Mouse (Mus musculus) limb, embryonic 12.5 days (tissue): ENCODE measurements at regions not wholly inside any gene's neighbourhood (a gene's known extent, or its start where the extent isn't known, plus 50 kb on each side); places are given as distances from the start of the nearest gene placed in this dataset.

Experiments used
- ATAC-seq: fragments of 200-750 bp; cut with Nextera tagmentation; 2 replicates; pipeline ENCODE4 v1.8.0; 2017; ENCODE audit warnings: low read depth, moderate TSS enrichment; ENCODE audit not compliant: insufficient number of reproducible peaks, insufficient read depth, low FRiP score, low TSS enrichment
- H3K27ac ChIP-seq: fragments of 300-500 bp; sonication (generic); 2 replicates; pipeline ENCODE4 v1.5.1; 2016; ENCODE audit warnings: mild to moderate bottlenecking, moderate library complexity
- H3K27me3 ChIP-seq: fragments of 300-500 bp; sonication (generic); 2 replicates; pipeline ENCODE4 v1.6.1; 2016; ENCODE audit warnings: mild to moderate bottlenecking, moderate library complexity
- H3K36me3 ChIP-seq: fragments of 300-500 bp; sonication (generic); 2 replicates; pipeline ENCODE4 v1.6.1; 2016; ENCODE audit warnings: mild to moderate bottlenecking, moderate library complexity
- H3K4me1 ChIP-seq: fragments of 300-500 bp; sonication (generic); replicated peaks from 2 replicates; pipeline ENCODE4 v1.6.1; 2016
- H3K4me2 ChIP-seq: fragments of 300-500 bp; sonication (generic); 2 replicates; pipeline ENCODE4 v1.6.1; 2016; ENCODE audit warnings: mild to moderate bottlenecking, moderate library complexity
- H3K4me3 ChIP-seq: fragments of 300-500 bp; sonication (generic); replicated peaks from 2 replicates; pipeline ENCODE4 v1.5.1; 2016; ENCODE audit warnings: mild to moderate bottlenecking
- H3K9ac ChIP-seq: fragments of 300-500 bp; sonication (generic); replicated peaks from 2 replicates; pipeline ENCODE4 v1.6.1; 2016; ENCODE audit warnings: mild to moderate bottlenecking, moderate library complexity
- H3K9me3 ChIP-seq: fragments of 300-500 bp; sonication (generic); 2 replicates; pipeline ENCODE4 v1.6.1; 2016; ENCODE audit warnings: mild to moderate bottlenecking, moderate library complexity
- WGBS: fragments of 180-500 bp; shearing (Covaris S2); methylation state at CpG from one replicate; pipeline ENCODE4 v1.1.7; 2016; 5-methylcytosine and 5-hydroxymethylcytosine counted together

DNA sequence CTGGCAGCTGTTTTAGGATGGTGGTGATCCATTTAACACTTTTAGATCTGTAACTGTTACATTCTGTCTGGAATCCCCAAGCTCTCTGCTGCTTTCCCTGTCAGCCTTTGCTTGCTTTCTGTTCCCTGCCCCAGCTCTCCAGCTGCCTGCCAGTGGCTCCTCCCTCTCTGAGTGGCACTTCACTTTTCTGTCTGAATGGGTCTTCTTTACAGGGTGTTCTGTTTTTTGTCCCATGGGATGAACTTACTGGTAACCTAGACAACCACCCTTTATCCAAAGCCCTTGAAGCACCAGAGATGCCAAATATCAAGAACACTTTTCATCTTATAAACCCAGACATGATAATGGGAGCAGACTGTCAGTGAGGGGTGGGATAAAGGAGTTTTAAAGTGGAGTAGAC lies 294.8 kb upstream of the Nr5a2 start:
- no peak for ATAC-seq

DNA sequence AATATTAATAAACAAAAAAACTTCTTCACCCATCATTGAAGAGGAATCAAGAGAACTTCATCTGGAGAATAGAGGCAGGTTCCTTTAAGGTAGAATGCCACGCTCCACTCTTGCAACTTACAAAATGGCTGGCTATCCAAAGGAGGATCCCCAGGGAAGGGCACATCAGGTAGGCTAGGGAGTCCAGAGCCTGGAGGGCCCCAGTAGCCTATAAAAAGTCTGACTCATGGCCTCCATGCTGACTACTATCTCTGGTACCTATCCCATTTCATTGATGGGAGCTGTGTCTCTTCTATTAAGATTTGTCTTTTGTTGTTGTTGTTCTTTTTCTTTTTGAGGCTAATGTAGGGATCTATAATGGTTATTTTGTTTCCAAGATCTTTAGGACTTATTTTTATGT lies 294.4 kb upstream of the Nr5a2 start:
- Histone ChIP-seq H3K36me3 (no peaks in the 10 kb centered on the region), H3K27ac (no peak overlapping the region), H3K9ac (no peak overlapping the region), H3K4me2 (no peak overlapping the region), H3K9me3 (0 out of 2 replicates have a peak, but pooled peaks cover 6% of the 10 kb centered on the region), H3K27me3 (no peaks in the 10 kb centered on the region), H3K4me1 (no peaks in the 10 kb centered on the region), H3K4me3 (no peak overlapping the region)
- WGBS = 88% methylated on average over 1 of the region's 1 CpGs
- ATAC-seq = no peak

More for the DNA sequence above, 294.8 kb upstream of the Nr5a2 start:
- Histone ChIP-seq H3K4me2 (no peak overlapping the region), H3K4me1 (no peaks in the 10 kb centered on the region), H3K27ac (no peak overlapping the region), H3K9me3 (0 out of 2 replicates have a peak, but pooled peaks cover 6% of the 10 kb centered on the region), H3K36me3 (no peaks in the 10 kb centered on the region), H3K27me3 (no peaks in the 10 kb centered on the region), H3K9ac (no peak overlapping the region), H3K4me3 (no peak overlapping the region)

DNA sequence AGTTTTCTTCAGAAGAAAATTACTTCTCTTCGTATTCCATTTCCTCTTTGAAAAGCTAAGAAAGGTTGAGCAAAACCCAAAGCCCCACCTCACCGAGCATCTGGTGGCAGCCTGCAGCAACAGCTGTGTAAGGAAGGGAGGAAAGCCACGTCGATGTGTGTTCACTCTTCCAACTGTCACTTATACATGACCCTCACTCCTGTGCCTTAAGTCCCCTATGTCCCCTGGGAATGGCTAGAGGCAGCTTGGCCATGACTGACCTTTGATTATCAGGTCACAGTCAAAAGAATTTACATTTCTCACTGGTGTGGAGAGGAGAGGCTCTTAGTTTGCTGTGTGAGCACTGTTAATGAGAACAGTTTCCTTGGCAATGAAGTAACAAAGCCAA lies 266.8 kb upstream of the Nr5a2 start:
- Histone ChIP-seq H3K27ac (no peak overlapping the region), H3K9me3 (peaks cover 4% of the 10 kb centered on the region; the same call in 1 of the 2 replicates), H3K4me1 (no peaks in the 10 kb centered on the region), H3K9ac (no peak overlapping the region), H3K27me3 (peaks cover 17% of the 10 kb centered on the region), H3K4me3 (no peak overlapping the region), H3K4me2 (no peak overlapping the region), H3K36me3 (no peaks in the 10 kb centered on the region)
- WGBS = 83% methylated on average over 4 of the region's 4 CpGs
- no peak for ATAC-seq

DNA sequence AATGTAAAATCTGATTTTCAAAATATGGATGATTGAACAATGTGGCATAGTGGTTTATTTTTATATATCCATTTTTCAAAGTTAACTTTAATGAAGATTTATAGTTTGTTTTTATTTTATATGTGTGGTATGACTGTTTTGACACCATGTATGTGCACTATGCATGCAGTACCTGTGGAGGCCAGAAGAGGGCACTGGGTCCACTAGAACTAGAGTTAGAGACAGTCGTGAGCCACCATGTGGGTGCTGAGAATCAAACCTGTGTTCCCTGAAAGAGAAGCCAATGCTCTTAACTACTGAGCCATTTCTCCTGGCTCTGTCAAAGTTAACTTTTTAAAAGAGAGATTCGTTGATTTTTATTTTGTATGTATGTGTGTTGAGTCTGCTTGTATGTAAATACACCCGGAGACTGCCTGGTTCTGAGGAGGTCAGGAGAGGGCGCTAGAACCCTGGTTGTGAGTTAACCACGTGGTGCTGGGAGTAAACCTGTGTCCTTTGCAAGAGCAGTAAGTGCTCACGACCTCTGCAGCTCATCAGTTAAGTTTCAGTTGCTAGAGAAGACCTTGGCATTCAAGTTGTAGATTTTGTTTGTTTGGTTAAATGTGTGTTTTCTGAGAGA lies 266.3 kb upstream of the Nr5a2 start:
- no peak for ATAC-seq
- H3K9me3 ChIP-seq = peaks cover 4% of the 10 kb centered on the region; the same call in 1 of the 2 replicates
- WGBS = 80% methylated on average over 6 of the region's 6 CpGs
- peaks cover 20% of the 10 kb centered on the region for H3K27me3 ChIP-seq
- H3K36me3 ChIP-seq = no peaks in the 10 kb centered on the region
- no peak overlapping the region for H3K4me2 ChIP-seq
- H3K4me3 ChIP-seq = no peak overlapping the region
- H3K4me1 ChIP-seq = peaks cover 4% of the 10 kb centered on the region
- H3K9ac ChIP-seq = no peak overlapping the region
- H3K27ac ChIP-seq = no peak overlapping the region

DNA sequence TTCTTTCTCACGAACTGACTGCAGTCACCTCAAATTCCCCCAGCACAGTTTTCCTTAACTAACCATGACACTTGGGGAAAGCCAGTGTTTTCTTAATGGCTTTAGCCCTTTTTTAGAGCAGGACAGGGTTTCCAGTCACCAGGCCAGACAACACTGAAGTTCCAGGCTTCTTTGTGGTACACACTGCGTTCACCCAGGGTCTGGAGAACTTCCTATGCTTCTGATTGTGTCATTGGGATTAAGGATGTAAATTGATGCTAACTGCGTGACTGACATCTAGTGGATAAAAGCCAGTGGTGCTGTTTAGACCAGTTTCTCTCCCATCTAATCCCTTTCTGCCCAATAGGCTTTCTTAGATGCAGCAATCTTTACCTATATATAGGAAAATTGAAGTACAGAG lies 265.2 kb upstream of the Nr5a2 start:
- H3K9me3 ChIP-seq = no peaks in the 10 kb centered on the region
- H3K9ac ChIP-seq = no peak overlapping the region
- H3K4me3 ChIP-seq = no peak overlapping the region
- no peak overlapping the region for H3K4me2 ChIP-seq
- WGBS = 26% methylated on average over 3 of the region's 3 CpGs
- peak; percentile 42; the same call in 1 of the 2 replicates for ATAC-seq
- peaks cover 27% of the 10 kb centered on the region for H3K27me3 ChIP-seq
- H3K4me1 ChIP-seq = peaks cover 12% of the 10 kb centered on the region
- H3K27ac ChIP-seq = no peak overlapping the region
- no peaks in the 10 kb centered on the region for H3K36me3 ChIP-seq

DNA sequence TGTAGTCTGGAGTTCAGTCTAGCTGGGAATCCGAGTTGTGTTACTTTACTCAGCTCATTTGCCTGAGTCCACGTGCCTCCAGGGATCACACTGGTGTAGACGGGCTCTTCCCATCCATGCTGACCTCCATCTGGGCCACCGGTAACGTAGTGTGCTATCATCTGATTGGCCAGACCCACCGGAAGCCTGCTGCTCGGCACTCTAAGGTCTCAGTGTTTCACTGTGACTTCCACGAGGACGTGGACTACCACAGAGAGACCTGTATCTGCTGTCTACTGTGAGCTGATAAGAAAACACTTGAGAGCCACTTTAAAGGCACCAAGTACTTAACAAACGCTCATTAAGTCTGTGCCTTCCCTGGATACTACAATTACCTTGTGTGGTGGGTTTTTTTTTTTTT lies 262.8 kb upstream of the Nr5a2 start:
- Histone ChIP-seq H3K27me3 (peaks cover 30% of the 10 kb centered on the region), H3K9me3 (no peaks in the 10 kb centered on the region), H3K4me1 (peaks cover 21% of the 10 kb centered on the region), H3K27ac (no peak overlapping the region), H3K36me3 (no peaks in the 10 kb centered on the region), H3K4me3 (no peak overlapping the region), H3K4me2 (no peak overlapping the region), H3K9ac (no peak overlapping the region)
- no peak for ATAC-seq
- WGBS = 40% methylated on average over 10 of the region's 10 CpGs

DNA sequence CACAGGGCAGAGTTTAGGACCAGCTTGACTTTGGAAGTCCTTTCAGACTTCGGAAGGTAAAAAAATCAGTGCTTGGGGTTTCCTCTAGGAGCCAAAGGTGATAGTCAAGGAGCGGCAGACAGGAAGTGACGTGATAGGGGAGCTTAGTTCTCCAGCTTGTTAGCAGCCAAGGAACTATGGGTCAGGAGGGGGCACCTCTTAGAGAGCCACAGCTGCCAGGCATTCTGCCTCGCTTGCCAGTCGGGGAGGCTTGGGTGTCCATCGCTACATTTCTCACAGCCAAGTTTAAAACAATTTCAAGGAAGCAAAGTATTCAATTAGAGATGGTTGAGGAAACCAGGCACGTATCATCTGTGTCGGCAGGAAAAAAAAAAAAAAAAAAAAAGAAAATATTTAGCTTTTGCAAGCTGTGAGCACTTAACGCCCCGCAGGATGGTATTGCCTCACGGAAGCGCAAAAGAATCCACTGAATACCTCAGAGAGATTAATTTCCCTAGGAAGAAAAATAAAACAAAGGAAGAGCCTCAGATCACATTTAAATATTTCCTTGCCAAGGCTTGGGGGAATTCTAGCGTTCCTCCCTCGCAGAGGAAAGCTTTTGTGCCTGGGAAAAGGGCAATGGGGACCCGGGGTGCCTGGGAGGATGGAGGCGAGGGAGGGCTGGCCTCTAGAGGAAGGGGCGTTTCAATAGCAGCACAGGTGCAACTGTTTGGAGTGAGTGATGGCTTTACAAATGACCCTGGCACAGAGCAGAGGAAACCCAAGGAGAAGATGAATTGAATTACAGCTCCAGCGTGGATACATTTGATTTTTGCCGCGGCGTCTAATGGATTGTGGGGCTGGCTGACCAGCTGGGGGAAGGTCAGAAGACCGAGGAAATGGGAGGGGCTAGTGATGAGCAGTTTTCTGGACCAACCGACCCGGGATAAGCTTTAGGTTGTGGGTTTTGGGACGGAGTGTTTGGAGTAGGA lies 261.1 kb upstream of the Nr5a2 start:
- no peak overlapping the region for H3K27ac ChIP-seq
- peaks cover 21% of the 10 kb centered on the region for H3K4me1 ChIP-seq
- peak overlapping the region; percentile 12; the same call in 1 of the 2 replicates for H3K4me3 ChIP-seq
- peak overlapping the region; percentile 50 for H3K4me2 ChIP-seq
- WGBS = 14% methylated on average over 25 of the region's 25 CpGs
- no peak for ATAC-seq
- no peak overlapping the region for H3K9ac ChIP-seq
- peaks cover 30% of the 10 kb centered on the region for H3K27me3 ChIP-seq
- H3K36me3 ChIP-seq = no peaks in the 10 kb centered on the region
- H3K9me3 ChIP-seq = no peaks in the 10 kb centered on the region

DNA sequence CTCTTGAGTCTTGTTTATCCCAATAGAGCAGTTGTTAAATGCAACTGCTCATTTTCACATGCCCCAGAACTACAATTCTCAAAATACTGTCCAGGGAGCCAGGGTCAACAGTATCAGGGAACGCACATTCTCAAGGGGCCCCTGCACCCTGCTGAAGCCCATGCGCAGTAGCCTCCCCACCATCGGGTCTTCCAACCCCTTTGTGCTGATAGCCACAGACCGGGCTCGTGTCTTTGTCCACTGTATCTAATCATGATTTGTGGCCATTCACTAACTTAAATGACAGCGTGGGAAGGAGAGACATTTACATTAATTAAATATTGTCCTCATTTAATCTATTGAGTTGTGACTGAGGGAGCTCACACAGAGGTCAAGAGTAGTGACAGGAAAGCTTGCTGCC lies 260.0 kb upstream of the Nr5a2 start:
- H3K4me2 ChIP-seq = no peak overlapping the region
- no peak for ATAC-seq
- 90% methylated on average over 6 of the region's 6 CpGs for WGBS

DNA sequence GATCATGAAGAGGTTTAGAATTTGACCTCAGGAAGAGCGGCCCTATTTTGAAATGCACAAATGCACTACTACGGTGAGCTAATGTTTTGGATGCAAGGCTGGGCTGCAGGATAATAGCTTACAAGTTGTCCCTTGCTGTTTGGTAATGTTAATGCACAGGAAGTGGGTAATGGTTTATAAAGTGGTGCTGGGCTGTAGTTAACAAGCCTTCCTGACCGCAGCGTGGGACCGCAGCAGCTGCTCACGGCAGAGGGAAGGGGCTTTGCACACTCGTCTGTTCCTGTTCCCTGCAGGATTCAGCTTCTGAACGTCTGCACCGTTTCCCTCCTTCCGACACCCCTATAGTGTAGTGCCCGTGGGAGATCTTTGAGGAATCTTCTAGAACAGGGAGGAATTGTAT lies 258.4 kb upstream of the Nr5a2 start:
- ATAC-seq = peak; percentile 44; the same call in 1 of the 2 replicates
- H3K4me2 ChIP-seq = peak overlapping the region; percentile 17; the same call in 1 of the 2 replicates
- no peak overlapping the region for H3K4me3 ChIP-seq
- H3K27ac ChIP-seq = no peak overlapping the region
- 25% methylated on average over 11 of the region's 11 CpGs for WGBS
- H3K27me3 ChIP-seq = peaks cover 21% of the 10 kb centered on the region
- H3K9ac ChIP-seq = no peak overlapping the region
- H3K4me1 ChIP-seq = peaks cover 21% of the 10 kb centered on the region
- H3K36me3 ChIP-seq = no peaks in the 10 kb centered on the region
- H3K9me3 ChIP-seq = no peaks in the 10 kb centered on the region

More for the DNA sequence above, 260.0 kb upstream of the Nr5a2 start:
- no peak overlapping the region for H3K9ac ChIP-seq
- H3K36me3 ChIP-seq = no peaks in the 10 kb centered on the region
- no peaks in the 10 kb centered on the region for H3K9me3 ChIP-seq
- H3K27ac ChIP-seq = no peak overlapping the region
- H3K4me1 ChIP-seq = peaks cover 21% of the 10 kb centered on the region
- no peak overlapping the region for H3K4me3 ChIP-seq
- H3K27me3 ChIP-seq = peaks cover 30% of the 10 kb centered on the region

DNA sequence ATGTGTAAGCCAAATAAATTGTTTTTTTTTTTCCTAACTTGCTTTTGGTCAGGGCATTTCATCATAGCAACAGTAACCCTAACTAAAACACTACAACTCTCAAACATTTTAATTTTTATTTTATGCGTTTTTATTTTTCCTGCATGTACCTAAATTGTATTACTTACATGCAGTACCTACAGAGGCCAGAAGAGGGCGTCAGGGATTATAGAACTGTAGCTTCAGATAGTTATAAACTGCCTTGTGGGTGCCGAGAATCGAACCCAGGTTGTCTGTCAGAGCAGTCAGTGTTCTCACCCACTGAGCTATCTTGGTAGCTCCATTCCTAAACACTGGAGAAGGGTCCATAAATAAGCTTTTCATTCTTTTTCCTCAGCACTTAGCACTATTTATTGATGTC lies 257.8 kb upstream of the Nr5a2 start:
- WGBS = 61% methylated on average over 4 of the region's 4 CpGs
- peaks cover 20% of the 10 kb centered on the region for H3K27me3 ChIP-seq
- H3K9ac ChIP-seq = no peak overlapping the region
- H3K36me3 ChIP-seq = no peaks in the 10 kb centered on the region
- no peak overlapping the region for H3K4me3 ChIP-seq
- no peak overlapping the region for H3K27ac ChIP-seq
- 0 out of 2 replicates have a peak overlapping the region, but pooled peaks have one; percentile 17 for H3K4me2 ChIP-seq
- no peaks in the 10 kb centered on the region for H3K9me3 ChIP-seq
- no peak for ATAC-seq
- H3K4me1 ChIP-seq = peaks cover 21% of the 10 kb centered on the region

DNA sequence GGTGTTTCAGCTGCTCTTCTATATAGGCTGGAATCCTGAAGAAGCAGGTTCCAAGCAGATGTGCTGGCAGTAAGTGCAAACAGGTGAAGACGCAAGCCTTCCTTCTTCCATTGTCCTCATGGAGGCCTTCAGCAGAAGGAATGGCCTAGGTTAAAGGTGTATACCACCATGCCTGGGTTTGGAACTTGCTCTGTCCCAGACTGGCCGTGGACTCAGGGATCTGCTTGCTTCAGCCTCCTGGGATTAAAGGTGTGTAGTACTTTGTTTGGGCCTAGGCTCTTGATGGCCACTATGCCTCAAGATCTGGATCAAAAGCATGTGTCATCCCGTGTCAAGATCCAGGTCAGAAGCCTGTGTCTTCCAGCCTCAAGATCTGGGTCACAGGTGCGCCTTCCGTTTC lies 257.0 kb upstream of the Nr5a2 start:
- Histone ChIP-seq H3K9me3 (no peaks in the 10 kb centered on the region), H3K27ac (no peak overlapping the region), H3K4me2 (no peak overlapping the region), H3K9ac (no peak overlapping the region), H3K4me1 (peaks cover 21% of the 10 kb centered on the region), H3K4me3 (no peak overlapping the region), H3K36me3 (no peaks in the 10 kb centered on the region), H3K27me3 (peaks cover 14% of the 10 kb centered on the region)
- WGBS = 89% methylated on average over 5 of the region's 5 CpGs
- ATAC-seq = no peak
